Mouse (Mus musculus): ENCODE data around the gene Srarp. TPM values are rescaled to one million over a fixed set of nuclear protein-coding genes. Genes with fewer than 3 reads are reported as not detected.

Gene Srarp
- total RNA-seq, 2 experiments from 2014 or later: 0.31 to 0.67 TPM

DNA sequence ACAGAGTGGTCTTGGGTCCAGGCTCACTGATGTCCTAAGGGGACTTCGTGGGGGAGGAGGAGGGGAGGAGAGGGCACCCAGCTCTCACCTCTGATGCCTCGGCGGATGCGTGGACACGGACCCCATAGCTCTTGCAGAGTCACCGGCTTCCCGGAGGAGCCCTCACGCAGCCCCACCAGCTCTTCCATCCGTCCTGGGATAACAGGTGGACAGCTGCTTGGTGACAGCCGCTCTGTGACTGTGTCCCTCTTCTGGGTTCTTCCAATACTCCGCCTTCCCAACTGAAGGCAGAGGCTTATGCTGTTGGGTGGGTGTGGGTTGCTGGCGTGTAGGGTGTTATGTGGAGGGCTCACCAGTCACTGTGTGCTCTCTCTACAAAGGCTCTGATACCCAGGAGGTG lies 38.0 kb downstream of the Srarp start:
- intact Hi-C loops (cut with DNase I): no loop called here
- no peak for DNase-seq

DNA sequence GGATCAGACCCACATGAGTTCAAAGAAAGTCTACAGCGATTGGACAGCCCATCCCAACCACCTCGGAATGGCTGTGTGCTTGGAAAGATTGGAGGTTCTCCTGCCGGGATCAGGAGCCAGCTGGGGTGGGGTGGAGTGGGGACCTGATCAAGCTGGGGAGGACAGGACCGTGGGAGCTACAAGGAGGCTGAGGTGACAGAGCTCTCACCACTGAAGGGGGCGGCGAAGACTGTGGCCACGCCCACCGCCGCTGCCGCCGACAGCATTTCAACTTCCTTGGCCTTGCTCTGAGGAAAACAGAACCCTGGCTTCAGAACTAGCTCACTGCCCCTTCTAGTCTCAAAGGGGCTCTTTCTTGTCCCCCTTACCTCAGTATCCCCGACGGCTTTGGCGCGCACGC lies 41.2 kb downstream of the Srarp start:
- DNase-seq: no peak
- intact Hi-C loops (cut with DNase I): no loop called here

DNA sequence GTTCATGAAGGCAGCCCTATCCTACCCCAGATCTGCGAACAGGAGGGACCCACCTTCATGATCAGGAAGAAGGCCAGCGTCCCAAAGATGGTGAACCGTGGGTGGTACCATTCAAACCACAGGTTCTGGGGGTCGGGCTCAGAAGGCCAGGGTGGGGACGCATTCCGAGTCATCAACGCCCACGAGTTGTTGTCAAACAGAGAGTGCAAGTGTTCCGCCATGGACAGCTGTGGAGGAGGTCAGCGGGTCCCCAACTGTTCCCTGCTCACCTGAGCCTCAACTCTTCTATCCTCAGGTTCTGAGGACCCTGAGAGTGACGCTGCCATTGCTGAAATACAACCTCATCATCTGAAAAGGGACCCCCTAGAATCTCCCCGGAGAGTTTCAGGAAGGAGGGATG lies 44.6 kb downstream of the Srarp start:
- intact Hi-C loops (cut with DNase I): no loop called here
- no peak for DNase-seq

DNA sequence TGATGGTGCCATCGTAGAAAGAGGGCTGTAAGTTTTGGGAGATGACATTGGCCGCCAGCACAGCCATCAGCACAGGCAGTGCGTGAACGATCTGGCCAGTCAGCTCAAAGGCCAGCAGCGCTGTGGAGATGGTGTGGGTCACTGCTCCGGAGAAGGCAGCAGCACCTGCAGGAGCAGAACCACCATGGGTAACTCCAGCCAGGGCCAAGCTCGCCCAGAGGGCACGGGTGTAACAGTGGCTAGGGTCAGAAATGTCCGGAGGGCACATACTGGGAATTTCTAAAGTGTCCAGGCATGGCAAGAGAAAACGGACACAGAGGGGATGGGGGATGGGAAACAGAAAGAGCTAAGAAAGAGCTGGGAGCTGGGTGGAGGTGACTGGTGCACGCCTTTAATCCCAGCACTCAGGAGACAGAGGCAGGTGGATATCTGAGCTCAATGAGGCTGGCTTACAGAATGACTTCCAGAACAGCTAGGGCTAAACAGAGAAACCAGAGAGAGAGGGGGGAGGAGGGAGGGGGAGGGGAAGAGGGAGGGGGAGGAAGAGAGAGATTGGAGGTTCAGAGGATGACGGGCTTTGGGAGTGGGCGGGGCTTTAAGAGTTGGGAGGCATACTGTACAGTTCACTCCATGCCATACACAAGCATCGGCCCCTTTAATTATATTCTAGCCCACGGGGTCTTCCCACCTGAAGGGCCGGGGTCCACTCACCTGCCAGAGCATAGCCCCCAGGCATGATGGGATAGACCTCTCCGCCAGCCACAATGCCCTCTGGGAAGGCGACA lies 46.3 kb downstream of the Srarp start:
- intact Hi-C loops (cut with DNase I): loop anchor here (5.0 kb wide), 1 partner anchor 188 kb away; no protein-coding TSS in a partner anchor
- no peak for DNase-seq

DNA sequence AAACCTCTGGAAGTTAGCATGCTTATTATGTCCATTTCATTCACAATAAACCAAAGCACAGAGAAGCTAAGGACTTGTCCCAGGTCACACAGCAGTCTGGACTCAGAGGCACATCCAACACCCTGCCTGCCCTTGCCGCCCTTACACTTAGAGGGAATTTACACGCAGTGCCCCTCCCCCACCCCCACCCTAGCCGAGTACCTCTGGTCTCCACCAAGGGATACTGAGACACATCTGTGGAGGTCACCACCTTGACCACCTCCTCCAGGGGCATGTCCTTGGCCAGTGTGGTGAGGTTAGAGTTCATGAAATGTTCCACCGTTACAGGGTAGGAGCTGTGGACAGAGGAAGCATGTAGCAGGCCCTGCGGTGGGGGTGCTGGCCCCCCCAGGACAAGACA lies 48.0 kb downstream of the Srarp start:
- intact Hi-C loops (cut with DNase I): loop anchor here (5.0 kb wide), 1 partner anchor 189 kb away; no protein-coding TSS in a partner anchor
- no peak for DNase-seq

DNA sequence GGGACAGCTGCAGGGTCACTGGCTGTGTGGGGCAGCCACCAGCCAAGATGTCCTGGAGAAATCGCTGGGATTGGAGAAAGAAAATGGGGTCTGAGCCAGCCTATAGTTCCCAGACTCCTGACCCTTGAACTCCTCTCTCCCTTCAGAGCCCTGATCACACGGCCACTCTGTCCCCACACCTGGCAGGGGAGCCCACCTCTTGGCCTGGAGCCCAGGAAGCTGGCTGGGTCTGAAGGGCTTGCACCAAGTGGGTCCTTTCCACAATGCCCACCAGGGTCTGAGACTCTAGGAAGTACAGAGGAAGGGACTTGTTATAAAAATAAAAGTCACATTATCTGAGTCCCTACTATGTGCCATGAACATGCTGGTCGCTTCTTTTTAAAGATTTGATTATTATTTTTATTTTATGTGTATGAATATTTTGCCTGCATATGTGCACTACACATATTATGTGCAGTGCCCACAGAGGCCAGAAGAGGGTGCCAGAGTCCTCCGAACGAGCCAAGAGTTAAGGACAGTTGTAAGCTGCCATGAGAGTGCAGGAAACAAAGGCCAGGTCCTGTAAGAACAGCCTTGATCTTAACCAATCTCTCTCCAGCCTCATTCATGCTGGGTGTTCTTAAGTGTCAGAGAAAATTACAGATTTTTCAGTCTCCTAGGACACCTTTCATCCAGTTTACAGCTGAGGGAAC lies 48.7 kb downstream of the Srarp start:
- DNase-seq: peak; percentile 46 to 65
- intact Hi-C loops (cut with DNase I): loop anchor here (5.0 kb wide), 1 partner anchor 190 kb away; no protein-coding TSS in a partner anchor

DNA sequence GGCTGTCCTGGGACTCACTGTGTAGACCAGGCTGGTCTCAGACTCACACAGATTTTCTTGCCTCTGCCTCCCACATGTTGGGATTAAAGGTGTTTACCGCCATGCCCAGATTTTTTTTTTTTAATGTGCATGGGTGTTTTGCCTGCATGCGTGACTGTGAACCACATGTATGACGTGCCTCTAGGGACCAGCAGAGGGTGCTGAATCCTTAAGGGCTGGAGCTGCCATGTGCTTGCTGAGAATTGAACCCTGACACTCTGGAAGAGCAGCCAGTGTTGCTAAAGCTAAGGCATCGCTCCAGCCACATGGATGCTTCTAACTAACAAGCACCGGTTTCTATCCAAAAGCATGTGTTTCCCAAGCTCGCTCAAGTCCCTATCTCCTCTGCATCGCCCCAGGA lies 49.8 kb downstream of the Srarp start:
- intact Hi-C loops (cut with DNase I): loop anchor here (5.0 kb wide), 1 partner anchor 191 kb away; no protein-coding TSS in a partner anchor
- no peak for DNase-seq

DNA sequence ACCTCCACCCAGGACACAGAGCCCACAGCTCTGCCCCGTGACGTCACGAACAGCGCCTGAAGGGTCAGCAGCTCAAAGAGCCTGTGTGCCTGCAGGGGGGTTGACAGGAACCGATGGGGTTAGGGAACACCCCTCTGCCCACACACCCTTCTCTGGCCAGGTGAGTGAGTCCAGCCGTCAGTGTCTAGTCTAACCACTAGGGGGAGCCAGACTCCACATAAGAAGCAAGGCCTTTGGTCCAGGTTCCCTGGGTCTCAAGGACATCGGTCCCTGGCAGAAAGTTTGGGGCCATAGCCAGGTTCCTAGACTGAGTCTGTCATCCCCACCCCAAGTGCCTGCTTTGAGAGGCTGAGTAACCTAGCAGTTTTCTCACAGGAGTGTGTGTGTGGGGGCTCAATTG lies 50.6 kb downstream of the Srarp start:
- no peak for DNase-seq
- intact Hi-C loops (cut with DNase I): loop anchor here (5.0 kb wide), 1 partner anchor 192 kb away; no protein-coding TSS in a partner anchor

Other genes with a start within 250 kb of the Srarp start
- not detected for gene Rsg1, start 222.1 kb downstream of the Srarp start, total RNA-seq (2021)
- under 1 TPM; 0.26 to 0.69 TPM for gene Arhgef19, start 196.6 kb downstream of the Srarp start, total RNA-seq (2021)
- gene Epha2, start 134.9 kb downstream of the Srarp start, total RNA-seq (2021): 1 to 10 TPM; 2.4 to 2.6 TPM
- gene Fam131c, start 67.9 kb downstream of the Srarp start, total RNA-seq (2021): under 1 TPM; 0.18 to 0.22 TPM
- gene Clcnka, start 37.4 kb downstream of the Srarp start, total RNA-seq (2021): under 1 TPM; 0.17 to 0.26 TPM
- gene Clcnkb, start 20.1 kb downstream of the Srarp start, total RNA-seq (2021): under 1 TPM in 1 of 2 experiments, not detected in 1; 0.27 TPM
- gene Hspb7, start 15.3 kb downstream of the Srarp start, total RNA-seq (2021): 100 to 1,000 TPM; 198 to 366 TPM
- 10 to 100 TPM; 25.2 to 25.5 TPM for gene Zbtb17, start 8.5 kb upstream of the Srarp start, total RNA-seq (2021)
- gene Spen, start 102.5 kb upstream of the Srarp start, total RNA-seq (2021): 10 to 100 TPM; 17.1 to 21.8 TPM
- gene Fblim1, start 170.0 kb upstream of the Srarp start, total RNA-seq (2021): under 1 TPM; 0.64 to 0.84 TPM
- gene Tmem82, start 182.5 kb upstream of the Srarp start, total RNA-seq (2021): 1 to 10 TPM in 1 of 2 experiments, under 1 TPM in 1; 0.62 to 1.4 TPM
- gene Slc25a34, start 187.7 kb upstream of the Srarp start, total RNA-seq (2021): 10 to 100 TPM; 10.3 to 26.0 TPM
- gene Plekhm2, start 228.8 kb upstream of the Srarp start, total RNA-seq (2021): 10 to 100 TPM; 23.6 to 30.5 TPM
- gene Rsc1a1, start 249.5 kb upstream of the Srarp start, total RNA-seq (2021): 1 to 10 TPM; 5.2 to 9.3 TPM

Data from gastrocnemius, postnatal 36 days (tissue).